Mouse (Mus musculus) common myeloid progenitor, adult 5-6 weeks (primary cell): ENCODE data around the gene Dnmt3b. TPM values are rescaled to one million over a fixed set of nuclear protein-coding genes. Genes with fewer than 3 reads are reported as not detected.
"Not testable (repeated sequence)": the region's sequence is repeated elsewhere in the genome, so short reads cannot be mapped to it uniquely, and the experiment has no call there.

Experiments used
- ATAC-seq: replicated peaks from 2 replicates; pipeline ENCODE4 v1.8.0; 2016; ENCODE audit warnings: low read depth, mild to moderate bottlenecking, moderate TSS enrichment, inconsistent platforms; ENCODE audit not compliant: poor library complexity, severe bottlenecking
- total RNA-seq: library from RNA; stranded (forward); fragments of 200-1000, 187-1606 nt; gene quantifications from 2 replicates; pipeline ENCODE4 v1.2.3, GENCODE M21; 2017

Dnmt3b gene
- total RNA-seq, 1 experiment from 2014 or later, result 29.9 TPM

DNA sequence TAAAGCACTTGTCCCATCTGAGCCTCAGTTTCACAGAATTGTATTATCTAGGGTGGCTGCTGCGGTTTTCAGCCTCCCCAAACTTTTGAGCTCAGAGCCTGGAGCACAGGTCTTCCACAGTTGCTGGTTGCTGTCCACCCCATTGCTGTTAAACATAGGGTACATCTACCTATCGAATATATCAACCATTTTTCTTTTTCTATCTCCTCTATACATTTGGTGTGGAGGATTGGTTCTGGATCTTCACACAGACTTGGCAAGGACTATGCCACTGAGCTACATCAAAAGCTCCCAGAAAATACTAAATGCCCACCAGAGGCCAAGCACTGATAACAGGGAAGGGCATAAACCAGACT, 16.4 kb upstream of the Dnmt3b start:
- ATAC-seq, result peak; percentile 16; the same call in 1 of the 2 replicates

DNA sequence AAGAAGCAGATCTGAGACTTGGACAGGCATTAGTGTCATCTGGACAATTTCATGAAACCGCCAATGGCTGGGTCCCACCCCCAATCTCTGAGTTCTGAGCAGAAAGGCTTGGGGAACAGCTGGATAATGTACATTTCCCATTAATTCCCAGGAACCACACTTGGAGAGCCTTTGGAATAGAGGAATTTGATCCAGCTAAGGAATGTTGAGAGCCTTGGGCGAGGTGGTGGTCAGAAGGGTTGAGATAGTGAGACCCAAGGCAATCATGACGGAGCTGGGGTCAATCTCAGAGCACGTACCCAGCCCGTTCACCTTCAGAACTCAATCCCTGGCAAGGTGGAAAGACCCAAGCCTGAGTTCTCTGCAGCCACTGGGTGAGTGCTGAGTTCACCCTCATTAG, 16.0 kb upstream of the Dnmt3b start:
- no peak for ATAC-seq

- ATAC-seq, result peak; percentile 68
Observed at GRCm38 (mm10) chr2:153638977-153639680, 10.1 kb upstream of the Dnmt3b start.

- no peak for ATAC-seq
Observed at GRCm38 (mm10) chr2:153642496-153642895, 6.8 kb upstream of the Dnmt3b start.

GRCm38 (mm10) chr2:153642999-153643398, 6.3 kb upstream of the Dnmt3b start:
- no peak for ATAC-seq

- peak; percentile 12 for ATAC-seq
Observed at GRCm38 (mm10) chr2:153648773-153649297, 415 bp upstream of the Dnmt3b start.

DNA sequence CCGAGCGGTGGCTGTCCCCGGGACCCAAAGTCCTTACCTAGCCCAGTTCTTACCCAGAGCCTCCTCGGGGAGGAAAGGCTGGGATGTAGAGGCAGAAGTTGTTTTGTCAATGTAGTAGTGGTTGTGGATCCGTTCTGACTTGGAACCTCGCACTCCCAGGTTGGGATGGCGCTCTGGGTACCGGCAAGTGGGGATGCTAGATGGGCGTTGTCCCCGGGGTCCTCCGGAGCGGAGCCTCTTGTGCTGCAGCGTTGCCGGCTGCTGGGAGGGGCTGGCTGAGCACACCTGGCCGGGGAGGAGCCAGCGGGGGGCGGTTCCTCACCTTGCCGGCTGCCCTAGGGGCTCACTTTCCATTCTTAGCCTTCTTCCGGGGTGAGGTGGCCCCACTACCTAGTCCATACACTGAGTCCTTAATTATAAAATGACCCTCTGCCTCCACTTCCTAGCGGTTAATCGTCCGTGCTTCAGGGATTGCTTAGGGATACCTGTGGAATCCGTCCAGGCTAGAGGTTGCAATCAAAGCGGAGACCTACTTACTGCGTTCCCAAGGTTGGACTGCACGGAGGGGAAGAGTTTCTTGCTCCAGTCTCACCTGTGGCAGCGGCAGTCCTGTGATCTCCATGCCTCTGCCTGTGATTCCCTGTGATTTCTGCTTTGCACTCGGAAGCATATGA, 901 bp downstream of the Dnmt3b start:
- ATAC-seq, result 0 out of 2 replicates have a peak, but pooled peaks have one; percentile 10

GRCm38 (mm10) chr2:153651681-153652080, 2.4 kb downstream of the Dnmt3b start:
- ATAC-seq, result no peak

DNA sequence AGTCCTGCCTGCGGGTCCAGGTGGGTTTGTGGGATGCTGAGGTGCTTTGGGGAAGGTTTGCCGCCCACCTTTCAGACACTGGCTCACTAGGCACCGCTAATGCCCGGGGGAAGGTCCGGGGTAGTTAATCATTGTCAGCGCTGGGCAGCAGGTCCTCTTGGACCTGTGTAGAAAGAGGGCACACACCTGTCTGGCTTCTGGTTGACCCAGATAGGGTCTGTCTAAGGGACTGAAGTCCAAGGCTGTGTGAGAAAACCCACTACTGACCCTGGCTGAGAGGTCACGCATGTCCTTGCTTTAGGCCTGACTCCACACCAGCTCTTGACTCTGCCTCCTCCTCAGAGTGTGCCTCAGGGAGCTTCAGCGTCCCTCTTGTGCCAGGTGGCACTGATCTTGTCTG, 8.4 kb downstream of the Dnmt3b start:
- ATAC-seq, result not testable (repeated sequence)

DNA sequence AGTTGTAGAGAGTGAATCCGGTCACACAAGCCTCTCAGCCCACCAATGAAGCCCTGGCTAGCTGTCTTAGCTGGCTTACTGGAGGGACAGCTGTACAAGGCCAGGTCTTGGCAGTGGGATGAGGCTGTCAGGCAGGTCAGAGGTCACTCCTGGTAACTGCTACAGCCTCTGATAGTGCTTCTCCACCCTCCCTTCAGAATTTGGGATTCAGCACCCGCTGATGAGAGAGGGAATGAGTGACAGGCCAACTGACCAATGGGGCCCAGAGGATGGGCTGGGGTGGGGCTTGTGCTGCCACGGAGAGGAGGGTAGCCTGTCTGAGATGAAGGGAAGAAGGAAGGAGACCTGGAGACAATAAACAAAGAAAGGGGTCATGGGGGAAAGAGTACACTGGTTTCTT, 11.4 kb downstream of the Dnmt3b start:
- ATAC-seq, result no peak

DNA sequence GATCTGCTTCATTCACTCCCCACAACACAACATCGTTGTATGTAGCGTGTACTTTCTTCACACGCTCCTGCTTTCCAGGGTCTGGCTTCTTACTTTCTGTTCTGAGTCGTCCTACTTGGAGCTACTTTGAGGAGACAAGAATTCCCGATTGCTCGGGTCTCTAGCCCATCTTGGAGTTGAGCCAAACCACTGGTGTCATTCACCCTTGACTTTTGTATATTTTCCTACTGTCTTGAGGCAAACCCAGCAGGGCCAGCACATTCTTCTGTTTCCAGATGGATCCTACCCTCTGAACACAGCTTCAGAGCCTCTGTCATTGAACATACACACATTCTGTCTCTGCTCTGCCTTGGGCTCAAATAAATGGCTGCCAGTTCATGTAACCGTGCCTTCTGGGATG, 16.2 kb downstream of the Dnmt3b start:
- no peak for ATAC-seq

- peak; percentile 87 for ATAC-seq
Observed at GRCm38 (mm10) chr2:153668754-153669376, 19.6 kb downstream of the Dnmt3b start.

DNA sequence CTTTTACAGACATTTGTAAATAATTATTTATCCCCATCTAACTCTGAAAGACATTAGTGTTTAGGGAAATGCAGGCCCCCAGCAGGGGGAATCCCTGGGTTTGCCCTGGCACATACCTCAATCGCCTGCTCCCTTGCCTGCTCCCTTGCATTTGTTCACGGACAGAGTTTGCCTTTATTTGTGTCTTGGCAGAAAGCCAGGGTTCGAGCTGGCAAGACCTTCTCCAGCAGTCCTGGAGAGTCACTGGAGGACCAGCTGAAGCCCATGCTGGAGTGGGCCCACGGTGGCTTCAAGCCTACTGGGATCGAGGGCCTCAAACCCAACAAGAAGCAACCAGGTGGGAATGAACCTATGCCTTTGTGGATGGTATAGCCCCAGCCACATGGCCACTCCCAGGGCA, 20.9 kb downstream of the Dnmt3b start:
- no peak for ATAC-seq

GRCm38 (mm10) chr2:153672619-153673018, 23.4 kb downstream of the Dnmt3b start:
- no peak for ATAC-seq

DNA sequence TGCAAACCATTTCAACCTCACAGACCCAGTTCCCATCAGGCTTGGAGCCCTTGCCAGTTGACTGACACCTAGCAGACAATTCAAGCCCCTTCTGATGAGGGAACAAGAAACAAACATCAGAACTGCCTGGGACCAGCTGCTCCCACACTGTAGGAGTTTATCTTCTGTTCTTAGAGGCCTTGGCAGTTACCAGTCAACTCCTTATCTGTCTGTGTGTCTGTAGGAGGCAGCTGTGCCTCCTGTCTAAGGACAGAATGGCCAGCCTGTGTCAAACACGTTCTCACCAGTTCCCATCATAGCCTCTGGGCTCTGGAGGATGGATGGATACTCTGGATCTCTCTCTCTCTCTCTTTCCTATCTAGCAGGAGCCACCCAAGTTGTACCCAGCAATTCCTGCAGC, 26.1 kb downstream of the Dnmt3b start:
- peak; percentile 67 for ATAC-seq

- peak; percentile 35; the same call in 1 of the 2 replicates for ATAC-seq
Observed at GRCm38 (mm10) chr2:153676944-153677343, 27.7 kb downstream of the Dnmt3b start.

DNA sequence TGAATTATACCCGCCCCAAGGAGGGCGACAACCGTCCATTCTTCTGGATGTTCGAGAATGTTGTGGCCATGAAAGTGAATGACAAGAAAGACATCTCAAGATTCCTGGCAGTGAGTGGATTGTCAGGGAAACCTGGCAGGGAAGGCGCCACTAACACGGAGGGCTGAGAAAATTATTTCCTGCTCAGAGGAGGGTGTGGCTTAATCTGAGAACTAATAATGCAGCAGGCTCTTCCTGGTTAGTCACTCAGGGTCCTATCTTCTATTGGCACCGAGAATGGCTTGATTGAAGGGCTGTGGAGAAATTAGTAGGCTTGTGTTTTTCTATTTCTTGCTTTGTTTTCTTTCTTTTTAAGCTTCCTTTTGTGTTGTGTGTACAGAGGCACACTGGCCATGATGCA, 28.3 kb downstream of the Dnmt3b start:
- ATAC-seq, result no peak

DNA sequence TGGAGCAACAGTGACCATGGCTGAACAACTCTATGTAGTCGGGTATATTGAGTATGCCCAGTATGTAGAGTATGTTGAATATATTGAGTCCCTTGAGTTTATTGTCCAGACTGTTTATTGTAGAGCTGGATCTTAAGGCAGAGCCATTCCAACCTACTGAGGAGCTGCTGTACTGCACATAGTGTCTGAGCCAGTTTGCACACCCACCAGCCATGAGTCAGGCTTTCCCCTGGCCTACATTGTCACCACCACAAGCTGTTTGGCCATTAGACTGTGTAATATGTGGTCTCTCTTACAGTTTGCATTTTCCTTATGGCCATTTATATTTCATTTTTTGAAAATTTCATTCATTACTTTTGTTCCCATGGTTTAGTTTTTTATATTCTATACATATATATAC, 30.7 kb downstream of the Dnmt3b start:
- ATAC-seq, result no peak

DNA sequence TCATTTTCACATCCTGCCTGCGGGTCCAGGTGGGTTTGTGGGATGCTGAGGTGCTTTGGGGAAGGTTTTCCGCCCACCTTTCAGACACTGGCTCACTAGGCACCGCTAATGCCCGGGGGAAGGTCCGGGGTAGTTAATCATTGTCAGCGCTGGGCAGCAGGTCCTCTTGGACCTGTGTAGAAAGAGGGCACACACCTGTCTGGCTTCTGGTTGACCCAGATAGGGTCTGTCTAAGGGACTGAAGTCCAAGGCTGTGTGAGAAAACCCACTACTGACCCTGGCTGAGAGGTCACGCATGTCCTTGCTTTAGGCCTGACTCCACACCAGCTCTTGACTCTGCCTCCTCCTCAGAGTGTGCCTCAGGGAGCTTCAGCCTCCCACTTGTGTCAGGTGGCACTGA, 44.2 kb downstream of the Dnmt3b start:
- ATAC-seq, result 0 out of 2 replicates have a peak, but pooled peaks have one; percentile 29

DNA sequence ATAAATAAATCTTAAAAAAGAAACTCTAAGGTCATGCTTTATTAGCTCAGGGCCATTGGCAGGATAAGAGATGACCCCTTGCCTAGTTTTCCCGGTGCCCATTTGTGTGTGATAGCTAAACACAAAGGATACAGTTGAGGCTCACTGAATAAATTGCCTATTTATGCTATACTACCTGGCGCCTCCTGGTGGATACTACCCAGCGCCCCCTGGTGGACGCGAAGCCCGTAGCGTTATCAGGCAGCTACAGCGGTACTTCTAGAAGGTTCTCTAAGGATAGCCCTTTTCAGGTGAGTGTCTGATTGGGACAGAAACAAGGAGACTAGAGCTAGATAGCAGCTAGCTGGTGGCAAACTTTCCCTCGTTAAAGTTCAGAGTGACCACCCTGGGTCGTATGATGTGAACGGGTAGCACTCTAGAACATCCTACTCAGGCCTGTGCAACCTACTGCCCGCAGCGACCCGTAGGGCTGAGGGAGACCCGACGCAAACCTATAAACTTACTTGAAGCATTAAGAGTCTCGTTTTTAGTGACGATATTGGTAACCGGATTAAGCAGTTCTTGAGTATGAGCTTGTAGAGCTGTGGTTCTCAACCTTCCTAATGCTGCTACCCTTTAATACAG, 45.3 kb downstream of the Dnmt3b start:
- peak; percentile 92 for ATAC-seq

- no peak for ATAC-seq
Observed at GRCm38 (mm10) chr2:153696352-153696751, 47.1 kb downstream of the Dnmt3b start, which contains the start of gene Dnmt3c. Gene Dnmt3c (plus strand): TSS chr2:153696652.
